Mouse (Mus musculus) right cerebral cortex, postnatal 4 days (tissue): ENCODE data around the gene Disp3.

Experiments used
- DNase-seq: peaks from one replicate; pipeline ENCODE4 v3.0.0-alpha.2; 2022

Gene Disp3

GRCm38 (mm10) chr4:148215264-148215900 is 72.4 kb downstream of the Disp3 start:
- DNase-seq, result no peak

- no peak for DNase-seq
Observed at GRCm38 (mm10) chr4:148214460-148215136, 73.2 kb downstream of the Disp3 start.

DNA sequence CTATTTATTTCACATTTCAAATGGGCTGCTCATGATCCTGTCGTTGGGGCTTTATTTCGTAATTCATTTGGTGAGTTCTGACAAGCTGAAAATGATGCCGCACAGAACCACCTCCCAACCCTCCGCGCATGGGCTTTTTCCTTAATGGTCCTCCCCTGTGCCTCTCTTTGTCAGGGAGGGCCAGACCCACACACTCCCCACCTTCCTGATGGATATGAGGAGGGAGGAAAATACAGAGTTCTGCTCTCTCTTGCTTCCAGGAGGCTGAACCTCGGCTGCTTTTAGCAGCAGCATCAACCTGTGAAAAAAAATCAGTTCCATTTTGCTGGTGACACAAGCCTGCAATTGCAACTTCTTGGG is 82.9 kb downstream of the Disp3 start:
- no peak for DNase-seq

DNA sequence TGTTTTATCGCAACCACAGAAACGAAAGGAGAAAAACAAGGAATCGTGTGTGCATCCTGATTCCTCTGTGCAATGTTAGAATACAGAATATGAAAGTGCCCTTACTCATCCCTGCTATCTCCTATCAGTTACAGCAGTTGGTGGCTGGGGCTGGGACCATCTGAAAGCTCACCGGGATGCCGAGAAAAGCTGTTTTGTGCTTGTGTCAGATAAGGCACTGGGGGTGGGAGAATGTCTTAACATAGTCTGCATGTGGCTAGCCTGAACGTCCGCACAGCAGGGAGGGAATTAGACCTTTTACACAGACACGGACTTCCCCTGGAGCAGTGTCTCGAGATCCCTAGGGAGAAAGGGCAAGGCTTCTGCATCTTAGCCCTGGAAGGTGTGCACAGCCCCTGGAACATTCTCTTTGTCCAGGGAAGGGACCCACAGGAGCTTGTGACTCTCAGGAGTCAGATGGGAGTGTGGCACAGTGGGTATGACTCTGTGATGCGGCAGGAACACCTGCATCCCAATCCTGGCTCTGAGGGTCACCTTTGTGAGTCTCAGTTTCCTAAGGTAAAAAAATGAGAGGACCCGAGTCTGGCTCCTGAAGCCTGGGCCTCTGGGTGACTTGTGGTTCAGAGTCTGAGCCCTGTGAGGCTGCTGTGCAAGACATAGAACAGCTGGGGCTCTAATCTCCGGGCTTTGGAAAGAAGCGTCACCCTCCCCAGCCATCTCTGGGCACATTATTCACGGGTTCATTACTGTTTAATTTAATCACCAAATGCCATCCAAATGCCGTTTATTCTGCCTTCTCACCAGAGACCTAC is 83.5 kb downstream of the Disp3 start:
- DNase-seq, result no peak

DNA sequence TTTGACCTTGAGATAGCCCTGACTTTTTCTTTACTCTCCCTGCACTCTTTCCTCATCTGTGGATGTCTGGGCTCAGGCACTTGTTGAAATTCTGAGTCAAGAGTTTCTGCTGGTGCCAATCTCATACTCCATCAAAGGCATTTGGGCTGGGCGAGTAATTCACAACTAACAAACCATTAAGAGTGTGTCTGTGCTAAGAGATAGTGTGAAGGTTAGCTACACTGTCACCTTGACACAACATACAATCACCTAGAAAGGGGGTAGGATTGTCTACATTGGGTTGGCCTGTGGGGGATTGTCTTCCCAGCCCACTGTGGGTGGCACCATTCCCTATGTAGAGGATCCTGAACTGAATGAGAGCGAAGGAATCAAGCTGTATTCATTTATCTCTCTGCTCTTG is 84.2 kb downstream of the Disp3 start:
- no peak for DNase-seq

GRCm38 (mm10) chr4:148198721-148199120 is 89.0 kb downstream of the Disp3 start:
- no peak for DNase-seq

- DNase-seq, result no peak
Observed at GRCm38 (mm10) chr4:148194400-148194799, 93.4 kb downstream of the Disp3 start.

- no peak for DNase-seq
Observed at GRCm38 (mm10) chr4:148192707-148193245, 95.0 kb downstream of the Disp3 start.
